Mouse (Mus musculus): ENCODE measurements around the gene Phlda2.

- no peak for TF ChIP-seq CTCF (IDR thresholded peaks at IDR 0.05; ENCODE audit: low read depth, low read length)
- no peak for TF ChIP-seq GATA1 (IDR thresholded peaks at IDR 0.05; ENCODE audit: borderline replicate concordance, low read length)
- no peak for TF ChIP-seq POLR2AphosphoS5 (IDR thresholded peaks at IDR 0.05; ENCODE audit: insufficient replicate concordance, low read depth, low read length)
- TF ChIP-seq GATA2 (IDR thresholded peaks at IDR 0.05; ENCODE audit: borderline replicate concordance, low read depth, low read length), result no peak
These were observed 1.1 kb downstream of the Phlda2 start for GRCm38 (mm10) chr7:143501643-143502417.

Data from G1E (cell line).